Mouse (Mus musculus) B cell, adult 2 months (primary cell): ENCODE data around the gene Akr1c13.

Experiments used
- DNase-seq, 2 experiments: peaks; one replicate each; pipeline ENCODE4 v3.0.0; 2022

The Akr1c13 gene

GRCm38 (mm10) chr13:4249347-4249746, 58.4 kb downstream of the Akr1c13 start:
- DNase-seq, result no peak
